Comparison of ENCODE assay signal across 8 mouse cellular contexts in genomic region chr12:85745827-85746695, GRCm38 (mm10). TPM values are rescaled to one million over a fixed set of nuclear protein-coding genes. Genes with fewer than 3 reads are reported as not detected.
DNase-seq lines count a peak whose midpoint lies in the region; ATAC-seq lines count a peak whose summit lies in the region.

Gene Flvcr2 (plus strand): TSS chr12:85746539.

- no peaks in the 10 kb centered on the region for H3K36me3 ChIP-seq in forebrain, embryonic 14.5 days (ENCODE audit: control insufficient read depth, insufficient read depth, low read length)
- H3K36me3 ChIP-seq in liver, embryonic 16.5 days (ENCODE audit: control insufficient read depth, insufficient read depth): no peaks in the 10 kb centered on the region
- no peaks in the 10 kb centered on the region for H3K36me3 ChIP-seq in neural tube, embryonic 12.5 days

- no peak within 1 kb of the TSS for H3K27ac ChIP-seq in forebrain, embryonic 14.5 days (ENCODE audit: low read depth, low read length)
- peak within 1 kb of the TSS; percentile 73 for H3K27ac ChIP-seq in liver, embryonic 16.5 days (ENCODE audit: low read length)
- H3K27ac ChIP-seq in neural tube, embryonic 12.5 days: no peak within 1 kb of the TSS

- intact Hi-C loops in heart, postnatal 14 days (cut with DNase I): loop anchor here (1.0 to 2.0 kb wide), 2 partner anchors 72 to 333 kb away; partner anchors contain the start of gene Tgfb3

- peak; percentile 10 to 19 for DNase-seq in CD8-positive naive resting alpha-beta T cell, adult 2 months (ENCODE audit: low read depth in 2 of 2, low spot score in 2 of 2)
- DNase-seq in c-Kit-positive CD71-positive TER-119-negative erythroid progenitor cells, embryonic 14.5 days (ENCODE audit: low read depth): peak; percentile 19
- peak; percentile 84 for DNase-seq in forebrain, embryonic 14.5 days (ENCODE audit: low spot score)
- peak; percentile 81 to 86 for DNase-seq in heart, postnatal 14 days
- peak; percentile 45 for DNase-seq in large intestine, adult 2 months (ENCODE audit: low read depth, low spot score)
- DNase-seq in testis, postnatal 10 days (ENCODE audit: low spot score): peak; percentile 88

- under 1% methylated on average over 51 of the region's 51 CpGs for WGBS in forebrain, embryonic 14.5 days
- WGBS in large intestine, adult 2 months: 1% methylated on average over 51 of the region's 51 CpGs
- WGBS in liver, embryonic 16.5 days (ENCODE audit: insufficient replicate concordance): under 1% methylated on average over 51 of the region's 51 CpGs
- WGBS in neural tube, embryonic 12.5 days: under 1% methylated on average over 51 of the region's 51 CpGs

- H3K4me3 ChIP-seq in forebrain, embryonic 14.5 days (ENCODE audit: low read depth, low read length): peak within 1 kb of the TSS; percentile 17
- peak within 1 kb of the TSS; percentile 57 for H3K4me3 ChIP-seq in liver, embryonic 16.5 days (ENCODE audit: low read depth, low read length)
- peak within 1 kb of the TSS; percentile 38 for H3K4me3 ChIP-seq in neural tube, embryonic 12.5 days

- peak within 1 kb of the TSS; percentile 41 for H3K9ac ChIP-seq in forebrain, embryonic 14.5 days (ENCODE audit: low read length)
- peak within 1 kb of the TSS; percentile 24; the same call in 1 of the 2 replicates for H3K9ac ChIP-seq in liver, embryonic 16.5 days (ENCODE audit: low read depth, low read length)
- H3K9ac ChIP-seq in neural tube, embryonic 12.5 days: peak within 1 kb of the TSS; percentile 39

- peaks cover 7% of the 10 kb centered on the region for H3K4me1 ChIP-seq in forebrain, embryonic 14.5 days (ENCODE audit: control insufficient read depth, insufficient read depth, low read length)
- H3K4me1 ChIP-seq in liver, embryonic 16.5 days (ENCODE audit: control insufficient read depth, low read depth, low read length): no peaks in the 10 kb centered on the region
- peaks cover 12% of the 10 kb centered on the region for H3K4me1 ChIP-seq in neural tube, embryonic 12.5 days

- H3K4me2 ChIP-seq in forebrain, embryonic 14.5 days (ENCODE audit: low read length): peak within 1 kb of the TSS; percentile 59
- peak within 1 kb of the TSS; percentile 75 for H3K4me2 ChIP-seq in liver, embryonic 16.5 days (ENCODE audit: low read depth, low read length)
- peak within 1 kb of the TSS; percentile 94 for H3K4me2 ChIP-seq in neural tube, embryonic 12.5 days (replicated peaks)

- ATAC-seq in forebrain, embryonic 14.5 days: peak; percentile 81
- ATAC-seq in liver, embryonic 16.5 days (ENCODE audit: low read depth): peak; percentile 83
- peak; percentile 83 for ATAC-seq in neural tube, embryonic 12.5 days (ENCODE audit: low FRiP score, low read depth)

- H3K9me3 ChIP-seq in forebrain, embryonic 14.5 days (replicated peaks; ENCODE audit: control insufficient read depth, low read length): no peaks in the 10 kb centered on the region
- H3K9me3 ChIP-seq in liver, embryonic 16.5 days (replicated peaks; ENCODE audit: control insufficient read depth, low read length): no peaks in the 10 kb centered on the region
- H3K9me3 ChIP-seq in neural tube, embryonic 12.5 days: no peaks in the 10 kb centered on the region

- peaks cover 12% of the 10 kb centered on the region for H3K27me3 ChIP-seq in forebrain, embryonic 14.5 days (replicated peaks; ENCODE audit: control insufficient read depth, insufficient read depth, low read length)
- H3K27me3 ChIP-seq in liver, embryonic 16.5 days (ENCODE audit: control insufficient read depth, insufficient read depth, low read depth, low read length): peaks cover 4% of the 10 kb centered on the region; the same call in 1 of the 2 replicates
- H3K27me3 ChIP-seq in neural tube, embryonic 12.5 days (replicated peaks): peaks cover 14% of the 10 kb centered on the region

RNA-seq across cellular contexts. Expression of gene Flvcr2, which starts in this region (rescaled TPM):
- polyA plus RNA-seq in forebrain, embryonic 14.5 days (2014; fragmentation: Nextera tagmentation; extraction: Ambion mirVana): 2.6 and 4.3 TPM in 2 replicates
- total RNA-seq in heart, postnatal 14 days (2021): 1 to 10 TPM; 2.6 to 2.9 TPM
- 2.5 and 5.2 TPM in 2 replicates for polyA plus RNA-seq in large intestine, adult 2 months (2012; rRNA removed)
- polyA plus RNA-seq in liver, embryonic 16.5 days (2015; fragmentation: Nextera tagmentation; extraction: Ambion mirVana): 8.8 and 10.0 TPM in 2 replicates
- 2.6 and 2.8 TPM in 2 replicates for polyA plus RNA-seq in neural tube, embryonic 12.5 days (2016; fragmentation: Nextera tagmentation; extraction: Ambion mirVana)

Comparison
In these comparisons a context has a peak if more than half of its experiments do, and no peak if none do; other contexts are left out.
1. DNase-seq: peak in every context shown above with its lines; median percentile 88 in testis, postnatal 10 days; 84 in forebrain, embryonic 14.5 days; 84 in heart, postnatal 14 days; 45 in large intestine, adult 2 months; 19 in c-Kit-positive CD71-positive TER-119-negative erythroid progenitor cells, embryonic 14.5 days; 14 in CD8-positive naive resting alpha-beta T cell, adult 2 months.